17 mouse cellular contexts compared by ENCODE assay signal in genomic region chr10:12618397-12618796, GRCm38 (mm10).
DNase-seq lines count a peak whose midpoint lies in the region; ATAC-seq lines count a peak whose summit lies in the region.
"Had no signal": no experiment of that assay in that cellular context is flagged by ENCODE, and none has a peak within 500 bp of the region (broad histone marks: within the 10 kb centered on the region; RNA-seq: fewer than 3 reads in every experiment).

No protein-coding gene starts in this region.

- DNase-seq in NIH3T3 (ENCODE audit: low read depth) = peak; percentile 28
- DNase-seq in adrenal gland, postnatal 36 days = no peak
- DNase-seq in gastrocnemius, adult 8-10 months (ENCODE audit: low spot score in 2 of 2) = no peak
- no peak for DNase-seq in kidney, postnatal 36 days
- DNase-seq: adrenal gland, adult 2 months; adrenal gland, postnatal 10 days; adrenal gland, postnatal 25 days; cerebellum, adult 11 months; cerebellum, adult 18-20 months; cerebellum, adult 8-10 months; cerebellum, adult 9-11 months; cerebellum, postnatal 14 days; cerebellum, postnatal 36 days; forebrain, postnatal 0 days had no signal

- ATAC-seq in megakaryocyte progenitor cell, adult 5-6 weeks (replicated peaks; ENCODE audit: poor library complexity) = peak; percentile 52; the same call in 1 of the 2 replicates
- ATAC-seq: forebrain, embryonic 13.5 days; forebrain, embryonic 15.5 days; forebrain, postnatal 0 days had no signal
